Mouse (Mus musculus) CH12.LX (cell line): ENCODE data around the gene Arhgap44. TPM values are rescaled to one million over a fixed set of nuclear protein-coding genes. Genes with fewer than 3 reads are reported as not detected.

Experiments used
- DNase-seq: peaks from one replicate; pipeline ENCODE4 v3.0.0-alpha.2; 2013; ENCODE audit errors: extremely low read depth
- H3K27ac ChIP-seq: 2 replicates; pipeline ENCODE4 v1.5.1; 2012; ENCODE audit warnings: low read depth, mild to moderate bottlenecking, control low read depth, moderate library complexity; ENCODE audit not compliant: insufficient read depth
- H3K27me3 ChIP-seq: replicated peaks from 2 replicates; pipeline ENCODE3; 2012; ENCODE audit warnings: inconsistent platforms
- H3K36me3 ChIP-seq, 2 experiments: replicated peaks in 1 of 2; 2 replicates each; pipeline versions ENCODE3 to v1.6.1; 2012; ENCODE audit warnings: inconsistent platforms in 1 of 2, low read length in 1 of 2, mild to moderate bottlenecking in 1 of 2, mixed read lengths in 1 of 2, moderate library complexity in 1 of 2; ENCODE audit not compliant: control insufficient read depth in 1 of 2, insufficient read depth in 1 of 2
- H3K4me1 ChIP-seq, 2 experiments: 2 replicates each; pipeline ENCODE4 v1.6.1; 2012; ENCODE audit warnings: inconsistent platforms in 1 of 2, moderate library complexity in 1 of 2; ENCODE audit not compliant: insufficient read depth in 2 of 2, control insufficient read depth in 1 of 2
- H3K4me2 ChIP-seq: 2 replicates; pipeline ENCODE4 v1.6.1; 2012; ENCODE audit warnings: low read depth, mild to moderate bottlenecking, control low read depth; ENCODE audit not compliant: poor library complexity, insufficient read depth, severe bottlenecking
- H3K4me3 ChIP-seq, 3 experiments: fragments of 150-350 bp in 1 of 3; sonication (generic) in 1 of 3; replicated peaks in 1 of 3; 2 replicates each; pipeline versions ENCODE3 to v1.5.1; 2011 to 2012; ENCODE audit warnings: low read depth in 2 of 3, low read length in 2 of 3, mild to moderate bottlenecking in 2 of 3, moderate library complexity in 2 of 3, control low read depth in 1 of 3, improper control_type of control experiment in 1 of 3, inconsistent platforms in 1 of 3, mixed read lengths in 1 of 3; ENCODE audit not compliant: poor library complexity in 1 of 3
- H3K79me2 ChIP-seq: replicated peaks from 2 replicates; pipeline ENCODE4 v1.6.1; 2012; ENCODE audit warnings: mild to moderate bottlenecking, moderate library complexity; ENCODE audit not compliant: control insufficient read depth, poor library complexity, insufficient read depth, severe bottlenecking; ENCODE audit errors: extremely low read depth
- H3K9ac ChIP-seq: 2 replicates; pipeline ENCODE4 v1.6.1; 2012; ENCODE audit warnings: low read depth, mild to moderate bottlenecking, control low read depth, moderate library complexity; ENCODE audit not compliant: insufficient read depth
- H3K9me3 ChIP-seq: replicated peaks from 2 replicates; pipeline ENCODE3; 2012; ENCODE audit warnings: low read length, inconsistent platforms, mixed read lengths
- CHD2 ChIP-seq: IDR thresholded peaks from 2 replicates; pipeline ENCODE4 v1.6.1; 2011; ENCODE audit warnings: low read length, improper control_type of control experiment
- CTCF ChIP-seq, 2 experiments: IDR thresholded peaks in 1 of 2; conservative IDR thresholded peaks in 1 of 2; 2 replicates each; pipeline ENCODE4 v1.5.1; 2011 to 2012; ENCODE audit warnings: low read depth in 2 of 2, low read length in 2 of 2, improper control_type of control experiment in 1 of 2, inconsistent platforms in 1 of 2, mild to moderate bottlenecking in 1 of 2, moderate library complexity in 1 of 2
- E2F4 ChIP-seq: IDR thresholded peaks from 2 replicates; pipeline ENCODE4 v1.6.1; 2011; ENCODE audit warnings: low read depth, low read length, improper control_type of control experiment; ENCODE audit not compliant: insufficient replicate concordance
- ELF1 ChIP-seq: IDR thresholded peaks from 2 replicates; pipeline ENCODE4 v1.6.1; 2014; ENCODE audit warnings: low read depth, mild to moderate bottlenecking, inconsistent platforms, low read length, improper control_type of control experiment
- ETS1 ChIP-seq: conservative IDR thresholded peaks from 2 replicates; pipeline ENCODE4 v1.6.1; 2012; ENCODE audit warnings: low read depth, mild to moderate bottlenecking, inconsistent platforms, low read length, improper control_type of control experiment, moderate library complexity
- IRF4 ChIP-seq: IDR thresholded peaks from 2 replicates; pipeline ENCODE4 v1.6.1; 2014; ENCODE audit warnings: low read depth, mild to moderate bottlenecking, inconsistent platforms, low read length, improper control_type of control experiment
- MAX ChIP-seq: IDR thresholded peaks from 2 replicates; pipeline ENCODE4 v1.6.1; 2011; ENCODE audit warnings: low read length, improper control_type of control experiment
- MEF2A ChIP-seq: IDR thresholded peaks from 2 replicates; pipeline ENCODE4 v1.6.1; 2014; ENCODE audit warnings: low read depth, mild to moderate bottlenecking, inconsistent platforms, low read length, improper control_type of control experiment, borderline replicate concordance
- MXI1 ChIP-seq: IDR thresholded peaks from 2 replicates; pipeline ENCODE4 v1.6.1; 2011; ENCODE audit warnings: mild to moderate bottlenecking, low read depth, low read length, improper control_type of control experiment
- MYC ChIP-seq: IDR thresholded peaks from 2 replicates; pipeline ENCODE4 v1.6.1; 2011; ENCODE audit warnings: low read depth, mild to moderate bottlenecking, improper control_type of control experiment, low read length
- NELFE ChIP-seq: IDR thresholded peaks from 2 replicates; pipeline ENCODE4 v1.6.1; 2011; ENCODE audit warnings: low read depth, low read length, improper control_type of control experiment
- RAD21 ChIP-seq: IDR thresholded peaks from 2 replicates; pipeline ENCODE4 v1.6.1; 2011; ENCODE audit warnings: low read depth, mild to moderate bottlenecking, low read length, improper control_type of control experiment, moderate library complexity
- SIN3A ChIP-seq: IDR thresholded peaks from 2 replicates; pipeline ENCODE4 v1.6.1; 2012; ENCODE audit warnings: low read length, improper control_type of control experiment, inconsistent platforms
- SMC3 ChIP-seq: IDR thresholded peaks from 2 replicates; pipeline ENCODE4 v1.6.1; 2011; ENCODE audit warnings: low read depth, low read length, improper control_type of control experiment
- TBP ChIP-seq: conservative IDR thresholded peaks from 2 replicates; pipeline ENCODE4 v1.6.1; 2011; ENCODE audit warnings: low read depth, low read length, improper control_type of control experiment
- USF1 ChIP-seq: IDR thresholded peaks from 2 replicates; pipeline ENCODE4 v1.6.1; 2014; ENCODE audit warnings: low read depth, mild to moderate bottlenecking, inconsistent platforms, low read length, improper control_type of control experiment
- USF2 ChIP-seq: conservative IDR thresholded peaks from 2 replicates; pipeline ENCODE4 v1.6.1; 2011; ENCODE audit warnings: low read depth, low read length, improper control_type of control experiment
- ZKSCAN1 ChIP-seq: IDR thresholded peaks from 2 replicates; pipeline ENCODE4 v1.6.1; 2012; ENCODE audit warnings: low read depth, inconsistent platforms, low read length, improper control_type of control experiment, borderline replicate concordance
- ZMIZ1 ChIP-seq: IDR thresholded peaks from 2 replicates; pipeline ENCODE4 v1.6.1; 2012; ENCODE audit warnings: low read depth, mild to moderate bottlenecking, inconsistent platforms, low read length, improper control_type of control experiment
- ZNF384 ChIP-seq: IDR thresholded peaks from 2 replicates; pipeline ENCODE4 v1.6.1; 2012; ENCODE audit warnings: low read depth, low read length, improper control_type of control experiment, inconsistent platforms
- dilution Hi-C: fragments of 300-500 bp; cut with MboI; formaldehyde crosslinking; loops from 2 replicates; pipeline ENCODE4 v1.14.3; 2020; ENCODE audit warnings: low sequenced_read_pairs; ENCODE audit not compliant: extremely low pct_unique_long_range_greater_than_20kb, extremely low pct_ligation_motif_present
- in situ Hi-C: fragments of 300-500 bp; cut with MboI; formaldehyde crosslinking; loops from 3 replicates; pipeline ENCODE4 v1.14.3; 2019; ENCODE audit warnings: low sequenced_read_pairs, low pct_ligation_motif_present, low pct_unique_long_range_greater_than_20kb, mixed read lengths
- polyA plus RNA-seq: library from polyadenylated mRNA; unstranded; fragments of >175 nt; gene quantifications from 2 replicates; pipeline ENCODE4 v1.2.1, GENCODE M21; 2012; ENCODE audit warnings: low read depth; ENCODE audit not compliant: insufficient read length
- total RNA-seq, 2 experiments: library from RNA; depleted of rRNA; stranded (reverse); fragments of 300-350 nt in 1 of 2; fragments of >200 nt in 1 of 2; gene quantifications; 2 replicates each; pipeline ENCODE4 v1.2.3; 2012 to 2014

Arhgap44 gene
- total and polyA plus RNA-seq, 3 experiments, result 0.07 TPM; not detected in 2

DNA sequence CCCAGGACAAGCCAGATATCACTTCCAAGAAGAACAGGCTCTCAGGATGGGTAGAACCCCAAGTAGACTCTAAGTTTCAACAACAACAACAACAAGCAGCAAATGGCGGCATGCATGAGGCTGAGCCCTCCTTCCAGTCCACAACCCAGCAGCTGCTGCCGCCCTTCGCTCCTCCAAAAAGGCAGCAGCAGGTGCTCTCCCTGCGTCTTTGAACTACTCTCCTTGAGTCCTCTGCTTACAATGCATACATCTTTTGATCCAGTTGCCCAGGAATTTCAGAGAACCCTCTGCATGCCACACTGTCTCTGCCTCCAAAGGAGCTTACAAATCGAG, 4.1 kb downstream of the Arhgap44 start:
- TF ChIP-seq USF1, result no peak
- no peak for TF ChIP-seq E2F4
- TF ChIP-seq SIN3A, result no peak
- TF ChIP-seq ZKSCAN1, result no peak
- no peak for TF ChIP-seq MAX
- no peak for TF ChIP-seq CTCF (conservative IDR thresholded peaks at IDR 0.05 in 1 of 2, IDR thresholded peaks at IDR 0.05 in 1 of 2; ENCODE audit: low read depth in 2 of 2, low read length in 2 of 2)
- TF ChIP-seq ELF1, result no peak
- TF ChIP-seq CHD2, result no peak
- no peak for TF ChIP-seq ZMIZ1
- TF ChIP-seq IRF4, result no peak
- TF ChIP-seq MEF2A, result no peak
- TF ChIP-seq USF2, result no peak
- no peak for TF ChIP-seq TBP
- TF ChIP-seq MYC, result no peak
- no peak for TF ChIP-seq ETS1
- TF ChIP-seq NELFE, result no peak
- no peak for TF ChIP-seq ZNF384
- no peak for TF ChIP-seq RAD21
- TF ChIP-seq, all 38 proteins: peak for 0
- no peaks in the 10 kb centered on the region for H3K79me2 ChIP-seq
- H3K4me1 ChIP-seq, result no peaks in the 10 kb centered on the region
- H3K36me3 ChIP-seq, result no peaks in the 10 kb centered on the region
- no peak overlapping the region for H3K9ac ChIP-seq
- dilution Hi-C loops (no loop called here), in situ Hi-C loops (no loop called here)
- no peak overlapping the region for H3K27ac ChIP-seq
- no peak overlapping the region for H3K4me3 ChIP-seq
- no peaks in the 10 kb centered on the region for H3K27me3 ChIP-seq
- peaks cover 4% of the 10 kb centered on the region for H3K9me3 ChIP-seq
- no peak for DNase-seq
- no peak overlapping the region for H3K4me2 ChIP-seq

DNA sequence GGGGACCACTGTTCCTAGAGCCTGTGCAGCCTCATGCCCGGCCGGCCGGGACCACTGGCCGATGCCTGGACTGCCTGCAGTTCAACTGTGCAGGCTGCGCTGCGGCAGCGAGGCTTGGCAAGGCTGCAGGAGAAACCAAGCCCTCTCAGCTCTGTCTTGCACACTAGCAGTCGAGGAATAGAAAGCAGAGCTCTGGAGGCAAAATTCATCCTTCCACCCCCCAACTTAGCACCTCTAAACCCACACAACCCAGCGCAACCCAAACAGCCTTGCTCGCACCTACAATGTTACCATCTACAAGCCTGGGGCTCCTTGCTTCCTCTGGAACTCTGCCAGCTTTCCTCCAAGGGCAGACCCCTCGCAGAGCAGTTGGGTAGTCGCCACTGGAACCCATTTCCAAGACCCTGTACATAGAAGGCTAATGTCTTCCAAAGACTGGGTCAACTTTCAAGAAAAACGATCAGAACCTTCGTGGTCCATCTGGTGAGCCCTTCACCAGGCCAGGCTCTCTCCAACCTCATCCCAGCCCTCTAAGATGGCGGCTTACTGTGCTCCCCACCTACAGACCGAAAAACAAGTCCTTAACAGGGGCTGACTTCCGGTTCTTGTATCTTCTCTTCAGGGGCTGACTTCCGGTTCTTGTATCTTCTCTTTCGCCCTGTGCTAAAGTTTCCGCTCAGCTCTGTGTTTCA, 4.6 kb downstream of the Arhgap44 start:
- no peak overlapping the region for H3K4me3 ChIP-seq
- dilution Hi-C loops (no loop called here), in situ Hi-C loops (no loop called here)
- H3K27ac ChIP-seq, result no peak overlapping the region
- peaks cover 4% of the 10 kb centered on the region for H3K9me3 ChIP-seq
- DNase-seq, result no peak
- H3K4me1 ChIP-seq, result no peaks in the 10 kb centered on the region
- H3K4me2 ChIP-seq, result no peak overlapping the region
- no peaks in the 10 kb centered on the region for H3K27me3 ChIP-seq
- TF ChIP-seq USF2, result no peak
- no peak for TF ChIP-seq IRF4
- no peak for TF ChIP-seq SMC3
- no peak for TF ChIP-seq ZMIZ1
- no peak for TF ChIP-seq MXI1
- TF ChIP-seq CHD2, result no peak
- TF ChIP-seq, all 38 proteins: peak for 0
- Histone ChIP-seq H3K79me2 (no peaks in the 10 kb centered on the region), H3K36me3 (no peaks in the 10 kb centered on the region), H3K9ac (no peak overlapping the region)
